Mouse (Mus musculus): ENCODE measurements around the gene Rtraf.

Rtraf gene

GRCm38 (mm10) chr14:19800485-19800884, 23.1 kb downstream of the Rtraf start:
- no peak for DNase-seq (ENCODE audit: low spot score)

GRCm38 (mm10) chr14:19796541-19797304, 26.9 kb downstream of the Rtraf start:
- no peak for DNase-seq (ENCODE audit: low spot score)

GRCm38 (mm10) chr14:19794881-19795280, 28.7 kb downstream of the Rtraf start:
- no peak for DNase-seq (ENCODE audit: low spot score)

- DNase-seq (ENCODE audit: low spot score): no peak
Observed at GRCm38 (mm10) chr14:19788443-19788842, 35.2 kb downstream of the Rtraf start.

- no peak for DNase-seq (ENCODE audit: low spot score)
Observed at GRCm38 (mm10) chr14:19785797-19786588, 37.6 kb downstream of the Rtraf start.

GRCm38 (mm10) chr14:19777945-19778344, 45.7 kb downstream of the Rtraf start:
- no peak for DNase-seq (ENCODE audit: low spot score)

GRCm38 (mm10) chr14:19777365-19777764, 46.3 kb downstream of the Rtraf start:
- no peak for DNase-seq (ENCODE audit: low spot score)

GRCm38 (mm10) chr14:19776890-19777289, 46.7 kb downstream of the Rtraf start:
- DNase-seq (ENCODE audit: low spot score): no peak

- no peak for DNase-seq (ENCODE audit: low spot score)
Observed at GRCm38 (mm10) chr14:19776179-19776578, 47.4 kb downstream of the Rtraf start.

GRCm38 (mm10) chr14:19775491-19775890, 48.1 kb downstream of the Rtraf start:
- DNase-seq (ENCODE audit: low spot score): no peak

GRCm38 (mm10) chr14:19774036-19774628, 49.5 kb downstream of the Rtraf start:
- DNase-seq (ENCODE audit: low spot score): no peak

- DNase-seq (ENCODE audit: low spot score): no peak
Observed at GRCm38 (mm10) chr14:19771173-19771572, 52.5 kb downstream of the Rtraf start.

- no peak for DNase-seq (ENCODE audit: low spot score)
Observed at GRCm38 (mm10) chr14:19769441-19770200, 54.0 kb downstream of the Rtraf start.

- no peak for DNase-seq (ENCODE audit: low spot score)
Observed at GRCm38 (mm10) chr14:19768648-19769047, 55.0 kb downstream of the Rtraf start.

GRCm38 (mm10) chr14:19766380-19766649, 57.3 kb downstream of the Rtraf start:
- DNase-seq (ENCODE audit: low spot score): no peak

GRCm38 (mm10) chr14:19765539-19766379, 57.9 kb downstream of the Rtraf start:
- DNase-seq (ENCODE audit: low spot score): no peak

GRCm38 (mm10) chr14:19764331-19764730, 59.3 kb downstream of the Rtraf start:
- no peak for DNase-seq (ENCODE audit: low spot score)

- DNase-seq (ENCODE audit: low spot score): no peak
Observed at GRCm38 (mm10) chr14:19763527-19763926, 60.1 kb downstream of the Rtraf start.

- no peak for DNase-seq (ENCODE audit: low spot score)
Observed at GRCm38 (mm10) chr14:19762014-19762413, 61.6 kb downstream of the Rtraf start.

All from left cerebral cortex, adult 11 months (tissue).